Mouse (Mus musculus): Measurements from ENCODE around the gene Gsdmc4. TPM values are rescaled to one million over a fixed set of nuclear protein-coding genes. Genes with fewer than 3 reads are reported as not detected.
"Not testable (repeated sequence)": the region's sequence is repeated elsewhere in the genome, so short reads cannot be mapped to it uniquely, and the experiment has no call there.

Gene Gsdmc4
- not detected in 2 replicates for total RNA-seq (2021)
- long read RNA-seq, experiment 1 = 0 reads
- long read RNA-seq, experiment 2 = 0 reads

GRCm38 (mm10) chr15:63912197-63912596, at the start of gene Gsdmc4:
Gsdmc4 (minus strand) TSS chr15:63912297.
- DNase-seq = not testable (repeated sequence)

- DNase-seq = no peak
Measured at GRCm38 (mm10) chr15:63960542-63960941, 48.4 kb upstream of the Gsdmc4 start.

GRCm38 (mm10) chr15:63957553-63957952, 45.5 kb upstream of the Gsdmc4 start:
- DNase-seq = no peak

- DNase-seq = no peak
Measured at GRCm38 (mm10) chr15:63953256-63953655, 41.2 kb upstream of the Gsdmc4 start.

- DNase-seq = no peak
Measured at GRCm38 (mm10) chr15:63941221-63941620, 29.1 kb upstream of the Gsdmc4 start.

- DNase-seq = no peak
Measured at GRCm38 (mm10) chr15:63932656-63933055, 20.6 kb upstream of the Gsdmc4 start.

- no peak for DNase-seq
Measured at GRCm38 (mm10) chr15:63931404-63931803, 19.3 kb upstream of the Gsdmc4 start.

GRCm38 (mm10) chr15:63930107-63931041, 18.3 kb upstream of the Gsdmc4 start:
- DNase-seq = no peak

GRCm38 (mm10) chr15:63926201-63926600, 14.1 kb upstream of the Gsdmc4 start:
- DNase-seq = no peak

- peak; percentile 14 for DNase-seq
Measured at GRCm38 (mm10) chr15:63924484-63924883, 12.4 kb upstream of the Gsdmc4 start.

- DNase-seq = not testable (repeated sequence)
Measured at GRCm38 (mm10) chr15:63921618-63922017, 9.5 kb upstream of the Gsdmc4 start.

- DNase-seq = not testable (repeated sequence)
Measured at GRCm38 (mm10) chr15:63919728-63920127, 7.6 kb upstream of the Gsdmc4 start.

- DNase-seq = not testable (repeated sequence)
Measured at GRCm38 (mm10) chr15:63916584-63916983, 4.5 kb upstream of the Gsdmc4 start.

GRCm38 (mm10) chr15:63909896-63910295, 2.2 kb downstream of the Gsdmc4 start:
- not testable (repeated sequence) for DNase-seq

GRCm38 (mm10) chr15:63895560-63896353, 16.3 kb downstream of the Gsdmc4 start:
- DNase-seq = peak; percentile 35

GRCm38 (mm10) chr15:63888440-63888839, 23.7 kb downstream of the Gsdmc4 start:
- DNase-seq = not testable (repeated sequence)

- not testable (repeated sequence) for DNase-seq
Measured at GRCm38 (mm10) chr15:63887949-63888348, 24.1 kb downstream of the Gsdmc4 start.

GRCm38 (mm10) chr15:63878458-63878857, 33.6 kb downstream of the Gsdmc4 start, which contains the start of gene Gsdmc3:
Gsdmc3 (minus strand) TSS chr15:63878558.
- not testable (repeated sequence) for DNase-seq

GRCm38 (mm10) chr15:63876160-63876559, 35.9 kb downstream of the Gsdmc4 start:
- DNase-seq = not testable (repeated sequence)

GRCm38 (mm10) chr15:63861965-63862364, 50.1 kb downstream of the Gsdmc4 start:
- DNase-seq = peak; percentile 6
